Mouse (Mus musculus) ES-E14 (cell line): ENCODE data around the gene Cptp.

ENCODE experiments used
- MAFK ChIP-seq: IDR thresholded peaks from 2 replicates; pipeline ENCODE4 v1.6.1; 2014; ENCODE audit warnings: mild to moderate bottlenecking, low read depth, low read length, inconsistent platforms; ENCODE audit not compliant: insufficient read depth
- ZC3H11A ChIP-seq: IDR thresholded peaks from 2 replicates; pipeline ENCODE4 v1.6.1; 2012; ENCODE audit warnings: low read depth, mild to moderate bottlenecking, inconsistent platforms, low read length, borderline replicate concordance
- ZNF384 ChIP-seq: IDR thresholded peaks from 2 replicates; pipeline ENCODE4 v1.6.1; 2012; ENCODE audit warnings: low read depth, low read length, inconsistent platforms

GRCm38 (mm10) chr4:155868614-155869298 is 484 bp downstream of the Cptp start:
- TF ChIP-seq MAFK (no peak), ZC3H11A (no peak), ZNF384 (no peak)
